Mouse (Mus musculus): Measurements from ENCODE around the gene Pgap3.

- TF ChIP-seq GATA1 (IDR thresholded peaks at IDR 0.05; ENCODE audit: borderline replicate concordance, low read length) (no peak), FLI1 (IDR thresholded peaks at IDR 0.05; ENCODE audit: low read length) (no peak)
Observed at GRCm38 (mm10) chr11:98417074-98417473, 16.8 kb upstream of the Pgap3 start.
